Mouse (Mus musculus) forebrain, postnatal 0 days (tissue): ENCODE results near the gene Vmn2r113. TPM values are rescaled to one million over a fixed set of nuclear protein-coding genes. Genes with fewer than 3 reads are reported as not detected.
"Not testable (repeated sequence)": the region's sequence is repeated elsewhere in the genome, so short reads cannot be mapped to it uniquely, and the experiment has no call there.

Experiments
- ATAC-seq: fragments of 200-750 bp; cut with Nextera tagmentation; 2 replicates; pipeline ENCODE4 v1.8.0; 2017; ENCODE audit warnings: mild to moderate bottlenecking, moderate library complexity
- DNase-seq: peaks from one replicate; pipeline ENCODE4 v3.0.0-alpha.2; 2015
- H3K27ac ChIP-seq: fragments of 300-500 bp; sonication (generic); 2 replicates; pipeline ENCODE4 v1.5.1; 2014; ENCODE audit warnings: low read depth, mild to moderate bottlenecking, antibody characterized with exemption, low read length, moderate library complexity, mixed read lengths
- H3K27me3 ChIP-seq: fragments of 300-500 bp; sonication (generic); 2 replicates; pipeline ENCODE4 v1.6.1; 2014; ENCODE audit warnings: mild to moderate bottlenecking, low read length, mixed read lengths; ENCODE audit not compliant: insufficient read depth
- H3K36me3 ChIP-seq: fragments of 300-500 bp; sonication (generic); 2 replicates; pipeline ENCODE4 v1.6.1; 2014; ENCODE audit warnings: mild to moderate bottlenecking, moderate library complexity; ENCODE audit not compliant: insufficient read depth
- H3K4me1 ChIP-seq: fragments of 300-500 bp; sonication (generic); 2 replicates; pipeline ENCODE4 v1.6.1; 2014; ENCODE audit warnings: antibody characterized with exemption; ENCODE audit not compliant: insufficient read depth
- H3K4me2 ChIP-seq: fragments of 300-500 bp; sonication (generic); 2 replicates; pipeline ENCODE4 v1.6.1; 2014; ENCODE audit warnings: low read depth, mild to moderate bottlenecking, moderate library complexity
- H3K4me3 ChIP-seq: fragments of 300-500 bp; sonication (generic); 2 replicates; pipeline ENCODE4 v1.5.1; 2014; ENCODE audit warnings: low read depth, low read length, mixed read lengths
- H3K9ac ChIP-seq: fragments of 300-500 bp; sonication (generic); 2 replicates; pipeline ENCODE4 v1.6.1; 2014; ENCODE audit warnings: mild to moderate bottlenecking
- H3K9me3 ChIP-seq: fragments of 300-500 bp; sonication (generic); 2 replicates; pipeline ENCODE4 v1.6.1; 2016; ENCODE audit warnings: low read length
- WGBS: fragments of 180-500 bp; shearing (Covaris S2); extraction: QIAGEN DNeasy Blood & Tissue Kit; methylation state at CpG from one replicate; pipeline ENCODE4 v1.1.7; 2014; 5-methylcytosine and 5-hydroxymethylcytosine counted together
- polyA plus RNA-seq: library from polyadenylated mRNA; unstranded; fragments of >200 nt; fragmentation: Nextera tagmentation; extraction: Ambion mirVana; gene quantifications from 2 replicates; pipeline ENCODE4 v1.2.1, GENCODE M21; 2015
- total RNA-seq: library from RNA; depleted of rRNA; stranded (reverse); fragments of >200 nt; gene quantifications from 2 replicates; pipeline ENCODE4 v1.2.3, GENCODE M21; 2014; rRNA removed

Vmn2r113 gene
- total RNA-seq (not detected in 2 replicates), polyA plus RNA-seq (not detected in 2 replicates)

DNA sequence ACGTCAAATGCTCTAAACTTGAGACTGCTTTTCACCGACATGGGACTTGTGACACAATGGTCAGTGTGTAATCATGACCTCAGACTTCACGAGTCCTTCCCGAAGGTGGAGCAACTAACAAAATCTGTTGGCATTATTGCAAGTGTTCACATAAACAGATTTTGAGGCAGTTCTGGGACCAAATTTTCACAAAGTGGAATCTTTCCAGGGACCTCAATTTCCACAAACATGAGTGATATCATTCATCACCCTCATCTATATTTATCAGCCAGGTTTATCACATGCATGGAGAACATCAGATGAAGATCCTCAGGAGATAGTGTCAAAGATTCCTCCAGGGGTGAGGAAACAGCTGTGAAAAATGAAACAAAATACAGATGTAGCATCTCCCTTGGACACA is at the start of gene Vmn2r113:
Gene Vmn2r113 (plus strand): TSS at position 301 of the 400 bp plus-strand sequence.
- WGBS, result no CpG with 5 or more reads among the region's 4 CpGs
- not testable (repeated sequence) for DNase-seq, H3K4me3 ChIP-seq, H3K27me3 ChIP-seq, H3K9ac ChIP-seq, H3K27ac ChIP-seq, H3K9me3 ChIP-seq, H3K4me1 ChIP-seq, H3K4me2 ChIP-seq, ATAC-seq, H3K36me3 ChIP-seq

Other genes starting within 250 kb of the Vmn2r113 start
- gene Zfp945, start 75.8 kb upstream of the Vmn2r113 start, total RNA-seq, result 21.8 and 24.9 TPM in 2 replicates
- 11.3 and 13.7 TPM in 2 replicates for gene Zfp945, start 75.8 kb upstream of the Vmn2r113 start, polyA plus RNA-seq
- gene Vmn2r-ps130, start 118.2 kb downstream of the Vmn2r113 start, total RNA-seq, result not detected in 2 replicates
- gene Vmn2r-ps130, start 118.2 kb downstream of the Vmn2r113 start, polyA plus RNA-seq, result not detected in 2 replicates